Mouse (Mus musculus) embryo, embryonic 11.5 days (tissue): ENCODE data around the gene Bend5.

ENCODE experiments used
- DNase-seq: peaks from one replicate; pipeline ENCODE4 v3.0.0-alpha.2; 2012; ENCODE audit warnings: low read depth, low spot score

Gene Bend5

GRCm38 (mm10) chr4:111414818-111415488 lies at the start of gene Bend5:
Gene Bend5, plus strand, starts transcription at chr4:111415006.
- peak; percentile 75 for DNase-seq

- no peak for DNase-seq
These were observed 47.0 kb upstream of the Bend5 start for GRCm38 (mm10) chr4:111367771-111368170.

DNA sequence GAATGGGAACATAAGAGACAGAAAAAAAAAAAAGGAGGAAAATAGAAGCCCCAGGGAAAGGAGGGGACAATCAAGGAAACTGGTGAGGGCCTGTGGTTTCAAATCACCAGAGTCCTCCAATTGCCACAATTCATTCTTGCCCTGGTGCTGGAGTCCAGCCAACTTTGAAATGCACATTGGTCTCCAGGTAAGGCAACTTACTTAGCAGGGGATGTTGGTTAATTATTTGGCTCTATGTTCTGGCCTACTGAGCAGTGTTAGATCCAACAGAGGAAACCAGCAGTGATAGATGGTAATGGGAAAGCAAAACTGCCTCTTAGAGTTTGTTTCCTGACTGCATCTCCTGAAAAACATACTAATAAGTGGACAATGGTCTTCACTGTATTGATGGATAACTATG lies 37.6 kb upstream of the Bend5 start:
- DNase-seq, result no peak

DNA sequence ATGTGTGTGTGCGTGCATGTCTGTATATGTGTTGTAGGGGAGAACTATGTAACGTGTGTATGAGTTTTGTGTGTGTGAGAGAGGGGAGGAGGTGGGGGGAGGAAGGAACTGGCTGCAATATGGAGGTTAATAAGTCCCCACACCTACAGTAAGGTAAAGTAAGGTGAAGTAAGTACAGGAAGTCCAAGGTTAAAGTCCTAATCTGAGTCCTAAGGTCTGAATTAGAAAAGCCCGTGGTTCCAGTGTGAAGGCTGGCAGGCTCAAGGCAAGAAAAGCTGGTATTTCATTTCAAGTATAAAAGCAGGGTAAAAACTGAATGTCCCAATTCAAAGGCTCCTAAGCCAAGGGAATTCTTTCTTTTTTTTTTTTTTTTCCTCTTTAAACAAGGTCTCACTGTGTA lies 36.7 kb upstream of the Bend5 start:
- DNase-seq, result no peak

DNA sequence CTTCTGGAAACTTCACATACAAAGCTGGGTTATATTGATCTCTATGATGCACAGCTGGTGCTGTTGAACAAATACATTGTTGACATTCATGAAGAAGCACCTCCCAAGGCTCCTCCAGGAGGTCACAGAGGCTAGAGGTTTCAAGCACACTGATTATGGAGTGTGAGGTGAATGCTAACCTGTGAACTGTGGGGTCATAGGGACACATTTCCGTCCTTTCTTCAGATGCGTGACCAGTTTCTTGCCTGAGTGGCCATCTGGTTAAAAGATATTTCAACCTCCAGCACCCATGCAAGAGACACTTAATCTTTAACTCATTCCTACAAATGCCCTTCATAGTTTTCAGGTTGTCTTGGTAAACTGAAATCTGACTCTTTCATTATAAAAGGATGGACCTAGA lies 31.7 kb upstream of the Bend5 start:
- DNase-seq, result no peak

DNA sequence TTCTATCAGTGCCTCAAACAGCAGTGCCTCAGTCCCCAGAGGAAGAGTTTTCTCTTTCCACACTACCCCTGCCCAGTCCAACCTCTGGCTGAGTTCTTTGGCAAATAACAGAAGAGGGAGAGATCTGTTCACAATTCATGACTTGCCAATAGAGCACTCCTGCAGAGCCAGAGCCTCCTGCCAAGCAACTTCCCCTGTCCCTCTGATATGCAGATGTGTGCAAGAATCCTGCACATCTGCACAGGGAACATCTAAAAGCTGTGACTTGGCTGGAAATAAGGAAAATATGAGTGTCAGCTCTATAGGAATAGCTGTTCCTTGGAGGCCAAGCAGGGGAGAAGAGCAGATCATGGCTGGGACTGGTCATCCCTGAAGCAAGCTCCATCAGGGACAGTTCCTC lies 24.1 kb upstream of the Bend5 start:
- DNase-seq, result no peak

DNA sequence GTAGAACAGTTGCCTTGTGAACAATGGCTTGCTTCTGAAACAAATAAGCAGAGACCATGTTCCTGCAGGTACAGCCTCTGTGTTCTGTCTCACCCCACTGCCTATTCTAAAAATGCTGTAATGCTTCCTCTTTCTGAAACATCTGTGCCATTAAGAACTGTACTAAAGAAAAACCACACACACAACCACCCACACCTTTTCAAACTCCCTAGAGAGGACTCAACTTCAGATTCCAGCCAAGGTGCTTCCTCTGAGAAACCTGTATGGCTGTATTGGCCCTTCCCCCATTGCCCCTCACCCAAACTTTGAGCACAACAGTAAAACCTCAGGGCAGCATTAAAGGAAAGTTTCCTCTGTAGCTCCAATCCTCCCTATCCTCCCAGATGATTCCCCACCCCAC lies 15.0 kb upstream of the Bend5 start:
- DNase-seq, result no peak

- no peak for DNase-seq
These were observed 14.1 kb upstream of the Bend5 start for GRCm38 (mm10) chr4:111400676-111401075.

GRCm38 (mm10) chr4:111403243-111403642 lies 11.6 kb upstream of the Bend5 start:
- no peak for DNase-seq

GRCm38 (mm10) chr4:111410731-111411130 lies 4.1 kb upstream of the Bend5 start:
- DNase-seq, result no peak

- no peak for DNase-seq
These were observed 407 bp upstream of the Bend5 start for GRCm38 (mm10) chr4:111414399-111414798.

DNA sequence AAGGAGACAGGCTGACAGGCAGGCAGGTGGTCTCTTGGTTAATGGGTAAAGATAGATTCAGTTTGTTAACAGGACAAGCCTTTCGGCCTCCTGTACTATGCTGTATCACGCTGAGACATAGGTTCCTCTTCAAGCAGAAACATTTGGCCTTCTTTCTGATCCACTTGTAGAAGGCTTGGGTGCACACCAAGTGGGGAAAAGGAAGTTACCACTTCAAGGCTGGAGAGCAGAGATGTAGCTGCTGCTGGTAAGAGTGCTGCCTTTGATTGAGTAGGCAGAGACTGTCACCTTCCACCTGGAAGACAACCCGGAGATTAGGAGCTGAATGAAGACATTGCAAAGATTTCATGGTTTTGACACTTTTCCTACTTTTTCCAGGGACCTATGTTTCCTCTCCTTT lies 1.3 kb downstream of the Bend5 start:
- DNase-seq, result no peak

GRCm38 (mm10) chr4:111416551-111416950 lies 1.7 kb downstream of the Bend5 start:
- DNase-seq, result no peak

- no peak for DNase-seq
These were observed 2.9 kb downstream of the Bend5 start for GRCm38 (mm10) chr4:111417716-111418115.

DNA sequence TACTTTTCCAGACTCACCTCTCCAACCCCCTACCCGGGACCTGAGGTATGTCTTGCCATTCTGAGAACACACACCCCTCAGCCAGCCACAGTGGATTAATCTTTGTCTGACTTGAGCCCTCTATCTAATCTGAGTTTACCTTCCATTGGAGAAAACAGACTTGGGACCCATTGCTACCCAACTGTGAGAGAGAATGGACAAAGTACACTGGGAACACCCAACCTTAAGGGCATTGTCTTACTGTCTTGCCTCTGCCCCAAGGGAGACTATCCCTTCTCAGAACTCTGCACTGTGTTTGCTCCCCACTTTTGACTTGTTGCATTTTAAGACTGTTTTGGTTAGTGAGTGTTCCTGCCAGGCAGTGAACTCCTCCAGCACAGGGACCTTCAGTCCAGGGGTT lies 4.7 kb downstream of the Bend5 start:
- DNase-seq, result no peak

DNA sequence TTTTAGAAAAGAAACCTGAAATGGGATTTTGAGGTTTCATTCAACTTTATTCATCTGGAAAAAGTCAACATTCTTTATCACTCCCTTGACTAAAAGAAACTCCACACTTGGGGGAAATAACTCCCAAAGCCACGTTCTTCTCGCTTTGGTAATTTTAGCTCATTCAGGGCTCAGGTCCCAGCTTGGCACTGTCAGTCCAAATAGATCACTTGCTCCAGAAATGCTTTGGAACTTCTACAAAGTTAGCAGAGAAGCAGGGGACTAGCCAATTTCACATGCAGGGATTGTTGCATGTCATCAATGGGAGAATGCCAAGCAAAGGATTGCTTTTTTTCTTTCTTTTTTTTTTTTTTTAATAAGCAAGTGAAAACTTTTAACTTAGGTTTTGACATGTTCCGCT lies 5.2 kb downstream of the Bend5 start:
- no peak for DNase-seq

DNA sequence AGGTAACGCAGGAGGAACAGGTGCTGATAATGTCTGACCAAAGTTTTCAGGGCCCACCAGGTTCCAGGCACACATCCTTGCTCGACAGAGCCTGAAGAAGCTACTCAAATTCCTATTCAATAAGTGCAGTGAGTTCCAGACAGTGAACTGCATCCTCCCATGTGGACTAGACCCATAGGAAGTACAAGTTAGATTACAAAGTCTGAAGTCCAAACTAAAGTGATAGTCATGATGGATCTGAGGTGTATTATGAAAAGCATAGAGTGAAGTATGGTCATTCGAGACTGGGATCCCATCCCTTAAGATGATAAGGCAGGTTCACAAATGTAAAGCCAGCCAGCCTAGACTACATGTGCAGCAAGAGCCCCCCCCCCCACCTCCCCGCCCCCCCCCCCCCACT lies 6.1 kb downstream of the Bend5 start:
- no peak for DNase-seq

GRCm38 (mm10) chr4:111421785-111422184 lies 7.0 kb downstream of the Bend5 start:
- no peak for DNase-seq

DNA sequence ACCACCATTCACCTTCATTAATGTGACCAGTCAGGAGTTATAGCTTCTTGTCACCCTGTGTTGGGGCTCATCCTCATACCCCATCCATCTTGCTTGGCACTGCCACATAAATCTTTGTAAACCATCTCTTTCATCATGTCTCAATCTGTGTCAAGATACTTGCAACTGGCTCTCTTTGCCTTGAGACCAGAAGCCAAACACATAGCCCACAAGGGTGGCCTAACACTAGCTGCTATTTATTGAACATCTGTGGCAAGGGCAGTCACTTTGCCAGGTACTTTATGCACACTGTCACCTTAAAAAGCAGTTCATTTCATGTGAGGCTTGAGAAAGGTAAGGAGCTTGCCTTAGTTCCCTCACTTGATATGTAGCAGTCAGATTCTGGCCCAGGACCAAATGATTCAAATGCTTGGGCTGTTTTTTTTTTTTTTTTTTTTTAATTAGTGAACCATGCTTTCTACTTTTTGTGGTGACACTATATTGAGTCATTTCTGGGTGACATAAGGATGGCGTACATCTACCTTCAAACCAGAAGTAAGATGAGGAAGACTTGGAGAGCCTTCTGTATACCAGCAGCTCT lies 9.7 kb downstream of the Bend5 start:
- no peak for DNase-seq

DNA sequence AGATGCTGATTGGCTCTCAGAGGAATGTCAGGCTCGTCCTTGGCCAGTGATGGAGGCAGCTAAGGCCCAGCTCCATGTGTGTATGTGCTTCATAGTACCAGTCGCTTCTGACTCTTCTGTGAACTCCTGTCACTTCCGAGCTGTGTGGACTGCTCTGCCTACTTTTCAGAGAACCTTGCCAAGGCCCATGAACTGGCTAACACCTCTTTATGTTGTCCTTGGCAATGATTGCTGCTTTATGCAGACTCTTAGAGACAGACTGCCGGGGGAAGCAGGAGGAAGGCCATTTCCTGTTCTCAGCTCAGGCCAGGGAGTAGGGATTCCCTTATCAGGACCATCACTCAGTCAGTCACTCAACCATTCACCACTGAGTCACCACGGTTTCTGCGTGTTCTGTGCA lies 10.4 kb downstream of the Bend5 start:
- DNase-seq, result no peak

- no peak for DNase-seq
These were observed 16.4 kb downstream of the Bend5 start for GRCm38 (mm10) chr4:111431186-111431585.

GRCm38 (mm10) chr4:111432013-111432412 lies 17.2 kb downstream of the Bend5 start:
- DNase-seq, result no peak

DNA sequence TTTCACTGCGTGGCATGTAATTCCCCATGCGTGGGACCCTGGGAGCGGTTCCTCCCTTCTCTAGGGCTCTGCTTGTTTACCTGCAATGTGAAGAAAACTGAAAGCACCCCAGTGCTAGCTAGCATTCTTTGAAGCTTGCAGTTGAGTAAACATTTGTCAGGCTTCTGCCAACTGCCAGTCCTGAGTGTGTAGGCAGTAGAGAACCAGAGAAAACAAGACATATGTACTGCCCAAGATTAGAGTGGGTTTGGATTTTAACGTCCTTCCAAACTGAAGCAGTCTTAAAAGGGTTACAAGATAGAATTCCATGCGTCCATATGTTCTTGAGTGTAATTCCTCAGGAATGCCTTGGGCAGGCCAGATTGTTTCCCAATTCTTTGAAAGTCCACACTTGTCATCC lies 17.6 kb downstream of the Bend5 start:
- no peak for DNase-seq

GRCm38 (mm10) chr4:111441709-111442108 lies 26.9 kb downstream of the Bend5 start:
- DNase-seq, result no peak
